Mouse (Mus musculus) MEL (cell line): ENCODE results near the gene Decr2. TPM values are rescaled to one million over a fixed set of nuclear protein-coding genes. Genes with fewer than 3 reads are reported as not detected.
A peak's percentile ranks its signal among the peaks of the same experiment; 100 is the strongest.

ENCODE experiments used
- DNase-seq: peaks from one replicate; pipeline ENCODE4 v3.0.0; 2011; ENCODE audit warnings: low read depth, low spot score
- H3K27ac ChIP-seq: 2 replicates; pipeline ENCODE4 v1.5.1; 2012; ENCODE audit warnings: low read depth, mild to moderate bottlenecking, control low read depth, low read length, moderate library complexity; ENCODE audit not compliant: control insufficient read depth
- H3K27me3 ChIP-seq, 2 experiments: fragments of 150-350 bp in 1 of 2; sonication (generic) in 1 of 2; 2 replicates each; pipeline ENCODE4 v1.6.1; 2012; ENCODE audit warnings: low read length in 2 of 2, mild to moderate bottlenecking in 2 of 2, improper control_type of control experiment in 1 of 2, moderate library complexity in 1 of 2; ENCODE audit not compliant: insufficient read depth in 2 of 2, control insufficient read depth in 1 of 2
- H3K36me3 ChIP-seq, 2 experiments: 2 replicates each; pipeline ENCODE4 v1.6.1; 2012 to 2014; ENCODE audit warnings: low read length in 2 of 2, improper control_type of control experiment in 1 of 2, inconsistent platforms in 1 of 2, mild to moderate bottlenecking in 1 of 2; ENCODE audit not compliant: insufficient read depth in 2 of 2, control insufficient read depth in 1 of 2
- H3K4me1 ChIP-seq, 2 experiments: fragments of 150-350 bp in 1 of 2; sonication (generic) in 1 of 2; 2 replicates each; pipeline ENCODE4 v1.6.1; 2012; ENCODE audit warnings: low read length in 2 of 2, improper control_type of control experiment in 1 of 2, mild to moderate bottlenecking in 1 of 2; ENCODE audit not compliant: insufficient read depth in 2 of 2, control insufficient read depth in 1 of 2
- H3K4me3 ChIP-seq, 2 experiments: fragments of 150-350 bp in 1 of 2; sonication (generic) in 1 of 2; 2 replicates each; pipeline ENCODE4 v1.5.1; 2012; ENCODE audit warnings: low read depth in 2 of 2, low read length in 2 of 2, mild to moderate bottlenecking in 2 of 2, moderate library complexity in 2 of 2, control low read depth in 1 of 2, improper control_type of control experiment in 1 of 2; ENCODE audit not compliant: control insufficient read depth in 1 of 2, insufficient read depth in 1 of 2
- H3K79me2 ChIP-seq: 2 replicates; pipeline ENCODE4 v1.6.1; 2012; ENCODE audit warnings: mild to moderate bottlenecking, low read length, moderate library complexity; ENCODE audit not compliant: control insufficient read depth, poor library complexity, insufficient read depth
- H3K9ac ChIP-seq: 2 replicates; pipeline ENCODE4 v1.6.1; 2012; ENCODE audit warnings: low read depth, mild to moderate bottlenecking, control low read depth, low read length, moderate library complexity; ENCODE audit not compliant: control insufficient read depth, poor library complexity, severe bottlenecking
- H3K9me3 ChIP-seq: fragments of 150-350 bp; sonication (generic); replicated peaks from 2 replicates; pipeline ENCODE4 v1.6.1; 2012; ENCODE audit warnings: mild to moderate bottlenecking, low read length, improper control_type of control experiment, moderate library complexity; ENCODE audit not compliant: insufficient read depth
- BHLHE40 ChIP-seq: IDR thresholded peaks from 2 replicates; pipeline ENCODE4 v1.6.1; 2012; ENCODE audit warnings: low read depth, mild to moderate bottlenecking, inconsistent platforms, low read length, improper control_type of control experiment, borderline replicate concordance
- CHD1 ChIP-seq: IDR thresholded peaks from 2 replicates; pipeline ENCODE4 v1.6.1; 2012; ENCODE audit warnings: low read depth, mild to moderate bottlenecking, inconsistent platforms, low read length, improper control_type of control experiment
- CHD2 ChIP-seq: IDR thresholded peaks from 2 replicates; pipeline ENCODE4 v1.6.1; 2011; ENCODE audit warnings: low read length, improper control_type of control experiment
- E2F4 ChIP-seq: IDR thresholded peaks from 2 replicates; pipeline ENCODE4 v1.6.1; 2011; ENCODE audit warnings: low read depth, low read length, improper control_type of control experiment, borderline replicate concordance
- ELF1 ChIP-seq: IDR thresholded peaks from 2 replicates; pipeline ENCODE4 v1.6.1; 2014; ENCODE audit warnings: low read depth, mild to moderate bottlenecking, inconsistent platforms, low read length, improper control_type of control experiment, moderate library complexity
- EP300 ChIP-seq, 2 experiments: IDR thresholded peaks; 2 replicates each; pipeline ENCODE4 v1.6.1; 2011; ENCODE audit warnings: improper control_type of control experiment in 2 of 2, low read length in 2 of 2, low read depth in 1 of 2, mild to moderate bottlenecking in 1 of 2
- ETS1 ChIP-seq: IDR thresholded peaks from 2 replicates; pipeline ENCODE4 v1.6.1; 2012; ENCODE audit warnings: low read depth, mild to moderate bottlenecking, inconsistent platforms, low read length, improper control_type of control experiment, moderate library complexity
- GABPA ChIP-seq: IDR thresholded peaks from 2 replicates; pipeline ENCODE4 v1.6.1; 2012; ENCODE audit warnings: low read depth, mild to moderate bottlenecking, inconsistent platforms, low read length, improper control_type of control experiment, moderate library complexity
- GATA1 ChIP-seq: IDR thresholded peaks from 2 replicates; pipeline ENCODE4 v1.6.1; 2011; ENCODE audit warnings: low read depth, low read length, improper control_type of control experiment
- HCFC1 ChIP-seq: IDR thresholded peaks from 2 replicates; pipeline ENCODE4 v1.6.1; 2012; ENCODE audit warnings: low read depth, mild to moderate bottlenecking, inconsistent platforms, low read length, improper control_type of control experiment, moderate library complexity
- JUND ChIP-seq: IDR thresholded peaks from 2 replicates; pipeline ENCODE4 v1.6.1; 2011; ENCODE audit warnings: low read depth, mild to moderate bottlenecking, improper control_type of control experiment, low read length
- KAT2A ChIP-seq: conservative IDR thresholded peaks from 2 replicates; pipeline ENCODE4 v1.6.1; 2012; ENCODE audit warnings: low read depth, low read length, improper control_type of control experiment, inconsistent platforms
- MAFK ChIP-seq: IDR thresholded peaks from 2 replicates; pipeline ENCODE4 v1.6.1; 2011; ENCODE audit warnings: low read depth, mild to moderate bottlenecking, low read length, improper control_type of control experiment, borderline replicate concordance
- MAX ChIP-seq: IDR thresholded peaks from 2 replicates; pipeline ENCODE4 v1.6.1; 2011; ENCODE audit warnings: low read length, improper control_type of control experiment
- MAZ ChIP-seq: IDR thresholded peaks from 2 replicates; pipeline ENCODE4 v1.6.1; 2012; ENCODE audit warnings: low read depth, mild to moderate bottlenecking, inconsistent platforms, low read length, improper control_type of control experiment
- MXI1 ChIP-seq: IDR thresholded peaks from 2 replicates; pipeline ENCODE4 v1.6.1; 2011; ENCODE audit warnings: mild to moderate bottlenecking, low read depth, low read length, improper control_type of control experiment
- MYC ChIP-seq: IDR thresholded peaks from 2 replicates; pipeline ENCODE4 v1.6.1; 2011; ENCODE audit warnings: low read depth, mild to moderate bottlenecking, low read length, improper control_type of control experiment, moderate library complexity
- NELFE ChIP-seq: IDR thresholded peaks from 2 replicates; pipeline ENCODE4 v1.6.1; 2011; ENCODE audit warnings: low read depth, low read length, improper control_type of control experiment
- NRF1 ChIP-seq: IDR thresholded peaks from 2 replicates; pipeline ENCODE4 v1.6.1; 2014; ENCODE audit warnings: low read depth, mild to moderate bottlenecking, inconsistent platforms, low read length, improper control_type of control experiment, moderate library complexity; ENCODE audit not compliant: poor library complexity, insufficient read depth, severe bottlenecking
- POLR2A ChIP-seq, 2 experiments: IDR thresholded peaks; 2 replicates each; pipeline ENCODE4 v1.6.1; 2011 to 2012; ENCODE audit warnings: low read length in 2 of 2, mild to moderate bottlenecking in 2 of 2, control low read depth in 1 of 2, improper control_type of control experiment in 1 of 2, low read depth in 1 of 2, moderate library complexity in 1 of 2; ENCODE audit not compliant: control insufficient read depth in 1 of 2, insufficient read depth in 1 of 2, poor library complexity in 1 of 2
- POLR2AphosphoS2 ChIP-seq: IDR thresholded peaks from 2 replicates; pipeline ENCODE4 v1.6.1; 2011; ENCODE audit warnings: low read length, improper control_type of control experiment
- POLR2AphosphoS5 ChIP-seq: IDR thresholded peaks from 2 replicates; pipeline ENCODE4 v1.6.1; 2012; ENCODE audit warnings: low read depth, borderline replicate concordance, mild to moderate bottlenecking, inconsistent platforms, low read length, moderate library complexity, mixed read lengths
- SIN3A ChIP-seq: IDR thresholded peaks from 2 replicates; pipeline ENCODE4 v1.6.1; 2012; ENCODE audit warnings: low read length, improper control_type of control experiment, inconsistent platforms
- TBP ChIP-seq: IDR thresholded peaks from 2 replicates; pipeline ENCODE4 v1.8.0; 2011; ENCODE audit warnings: low read depth, low read length, improper control_type of control experiment
- TCF12 ChIP-seq: IDR thresholded peaks from 2 replicates; pipeline ENCODE4 v1.6.1; 2014; ENCODE audit warnings: low read depth, mild to moderate bottlenecking, inconsistent platforms, low read length, improper control_type of control experiment, moderate library complexity
- UBTF ChIP-seq: IDR thresholded peaks from 2 replicates; pipeline ENCODE4 v1.6.1; 2012; ENCODE audit warnings: low read depth, mild to moderate bottlenecking, inconsistent platforms, low read length, improper control_type of control experiment, moderate library complexity, borderline replicate concordance; ENCODE audit not compliant: insufficient read depth
- USF2 ChIP-seq, 2 experiments: IDR thresholded peaks; 2 replicates each; pipeline ENCODE4 v1.6.1; 2011 to 2012; ENCODE audit warnings: improper control_type of control experiment in 2 of 2, low read length in 2 of 2, borderline replicate concordance in 1 of 2, inconsistent platforms in 1 of 2, low read depth in 1 of 2, mild to moderate bottlenecking in 1 of 2; ENCODE audit not compliant: insufficient read depth in 1 of 2
- ZC3H11A ChIP-seq: IDR thresholded peaks from 2 replicates; pipeline ENCODE4 v1.6.1; 2012; ENCODE audit warnings: low read depth, mild to moderate bottlenecking, inconsistent platforms, low read length, improper control_type of control experiment
- ZKSCAN1 ChIP-seq: IDR thresholded peaks from 2 replicates; pipeline ENCODE4 v1.6.1; 2012; ENCODE audit warnings: low read depth, mild to moderate bottlenecking, inconsistent platforms, low read length, improper control_type of control experiment, moderate library complexity
- ZMIZ1 ChIP-seq: IDR thresholded peaks from 2 replicates; pipeline ENCODE4 v1.6.1; 2012; ENCODE audit warnings: low read depth, mild to moderate bottlenecking, inconsistent platforms, low read length, improper control_type of control experiment, moderate library complexity
- polyA plus RNA-seq, 2 experiments: library from polyadenylated mRNA; stranded (reverse) in 1 of 2; unstranded in 1 of 2; fragments of >175 nt in 1 of 2; fragments of >200 nt in 1 of 2; gene quantifications; 2 replicates each; pipeline versions ENCODE4 v1.2.1 to v1.2.4; 2012; ENCODE audit warnings: low replicate concordance in 2 of 2, low read depth in 1 of 2; ENCODE audit not compliant: insufficient read length in 2 of 2, insufficient read depth in 1 of 2, missing spikeins in 1 of 2
- total RNA-seq: library from RNA; depleted of rRNA; stranded (reverse); fragments of 300-350 nt; gene quantifications from 2 replicates; pipeline ENCODE4 v1.2.3, GENCODE M21; 2012

Decr2 gene
- total and polyA plus RNA-seq, 3 experiments: 6.5 to 11.3 TPM; not detected in 1

DNA sequence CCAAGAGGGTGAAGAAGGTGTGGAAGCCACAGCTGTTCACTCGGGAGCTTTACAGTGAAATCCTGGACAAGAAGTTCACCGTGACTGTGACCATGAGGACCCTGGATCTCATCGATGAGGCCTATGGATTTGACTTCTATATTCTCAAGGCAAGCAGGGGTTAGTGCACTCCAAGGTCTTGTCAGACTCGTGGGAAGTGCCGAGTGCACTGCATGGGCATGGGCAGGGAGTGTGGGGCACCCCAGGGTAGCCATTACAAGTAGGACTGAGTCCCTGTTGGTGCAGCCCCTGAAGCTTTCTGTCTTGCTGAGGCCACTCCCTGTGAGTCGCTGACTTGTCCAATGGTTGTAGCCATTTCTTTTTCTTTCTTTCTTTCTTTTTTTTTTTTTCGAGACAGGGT is 34.4 kb upstream of the Decr2 start:
- Histone ChIP-seq H3K4me3 (peak overlapping the region; percentile 80 to 94; a peak in 3 of 4 replicates), H3K9ac (peak overlapping the region; percentile 88), H3K27ac (no peak overlapping the region), H3K36me3 (no peaks in the 10 kb centered on the region; a peak in 3 of 4 replicates)
- no peak for DNase-seq
- TF ChIP-seq TCF12 (no peak), UBTF (no peak), JUND (no peak), CHD1 (no peak), EP300 (IDR thresholded peaks at IDR 0.05; ENCODE audit: low read depth in 1 of 2, low read length in 2 of 2) (no peak), ZMIZ1 (no peak), ZKSCAN1 (no peak), NRF1 (no peak)
- TF ChIP-seq, all 39 proteins: peak for 0
- Histone ChIP-seq H3K79me2 (peaks cover 15% of the 10 kb centered on the region), H3K4me1 (peaks cover 0 to 10% of the 10 kb centered on the region in 2 experiments; a peak in 2 of 4 replicates), H3K27me3 (no peaks in the 10 kb centered on the region), H3K9me3 (no peaks in the 10 kb centered on the region)

DNA sequence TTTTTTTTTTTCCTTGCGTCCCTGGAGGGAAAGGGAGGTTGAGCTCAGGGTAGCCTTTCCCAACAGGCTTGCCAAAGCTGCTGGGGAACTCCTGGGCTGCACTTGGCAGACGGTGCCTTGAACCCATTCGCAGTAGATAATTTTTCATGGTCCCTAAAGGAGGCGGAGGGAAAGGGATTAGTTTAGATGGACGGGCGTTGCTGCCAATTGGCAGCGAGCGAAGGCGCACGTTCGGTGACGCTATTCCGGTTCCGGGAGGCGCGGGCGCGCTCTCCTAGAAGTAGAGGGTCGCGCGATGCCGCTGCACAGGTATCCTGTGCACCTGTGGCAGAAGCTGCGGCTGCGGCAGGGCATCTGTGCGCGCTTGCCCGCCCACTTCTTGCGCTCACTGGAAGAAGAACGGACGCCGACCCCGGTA is 33.1 kb upstream of the Decr2 start, which contains the start of gene Mrpl28:
TSS of gene Mrpl28 (plus strand) at position 234 of the 418 bp plus-strand sequence.
- Histone ChIP-seq H3K4me3 (peak within 1 kb of the TSS; percentile 80 to 94), H3K9ac (peak within 1 kb of the TSS; percentile 88), H3K27ac (peak within 1 kb of the TSS; percentile 60), H3K9me3 (no peaks in the 10 kb centered on the region)
- TF ChIP-seq MAZ (peak; percentile 93), USF2 (IDR thresholded peaks at IDR 0.05; ENCODE audit: borderline replicate concordance in 1 of 2, insufficient read depth in 1 of 2, low read depth in 1 of 2, low read length in 2 of 2) (no peak), KAT2A (peak; percentile 64; the same call in 1 of the 2 replicates), MXI1 (peak; percentile 90), GABPA (no peak), ZKSCAN1 (no peak), TBP (peak; percentile 78), POLR2A (IDR thresholded peaks at IDR 0.05; ENCODE audit: control insufficient read depth in 1 of 2, insufficient read depth in 1 of 2, low read depth in 1 of 2, low read length in 2 of 2, poor library complexity in 1 of 2) (peak; percentile 83 to 98), MAX (peak; percentile 68), GATA1 (0 out of 2 replicates have a peak, but pooled peaks have one; percentile 19), SIN3A (peak; percentile 92), JUND (no peak), NRF1 (peak; percentile 44; the same call in 1 of the 2 replicates), POLR2AphosphoS5 (no peak), MAFK (no peak), ZMIZ1 (peak; percentile 87; the same call in 1 of the 2 replicates), CHD2 (peak; percentile 53; the same call in 1 of the 2 replicates), TCF12 (peak; percentile 53; the same call in 1 of the 2 replicates), HCFC1 (peak; percentile 93), BHLHE40 (peak; percentile 92), E2F4 (peak; percentile 52; the same call in 1 of the 2 replicates), ETS1 (no peak; the same call in 1 of the 2 replicates), ELF1 (peak; percentile 44; the same call in 1 of the 2 replicates), NELFE (peak; percentile 98), POLR2AphosphoS2 (peak; percentile 98), MYC (peak; percentile 86), ZC3H11A (no peak)
- TF ChIP-seq, all 39 proteins: peak for 19
- peak; percentile 98 for DNase-seq
- Histone ChIP-seq H3K4me1 (peaks cover 0 to 14% of the 10 kb centered on the region in 2 experiments; a peak in 3 of 4 replicates), H3K79me2 (peaks cover 15% of the 10 kb centered on the region), H3K27me3 (no peaks in the 10 kb centered on the region), H3K36me3 (no peaks in the 10 kb centered on the region; a peak in 2 of 4 replicates)
